Mouse (Mus musculus): ENCODE measurements around the gene Primpol.

Gene Primpol

DNA sequence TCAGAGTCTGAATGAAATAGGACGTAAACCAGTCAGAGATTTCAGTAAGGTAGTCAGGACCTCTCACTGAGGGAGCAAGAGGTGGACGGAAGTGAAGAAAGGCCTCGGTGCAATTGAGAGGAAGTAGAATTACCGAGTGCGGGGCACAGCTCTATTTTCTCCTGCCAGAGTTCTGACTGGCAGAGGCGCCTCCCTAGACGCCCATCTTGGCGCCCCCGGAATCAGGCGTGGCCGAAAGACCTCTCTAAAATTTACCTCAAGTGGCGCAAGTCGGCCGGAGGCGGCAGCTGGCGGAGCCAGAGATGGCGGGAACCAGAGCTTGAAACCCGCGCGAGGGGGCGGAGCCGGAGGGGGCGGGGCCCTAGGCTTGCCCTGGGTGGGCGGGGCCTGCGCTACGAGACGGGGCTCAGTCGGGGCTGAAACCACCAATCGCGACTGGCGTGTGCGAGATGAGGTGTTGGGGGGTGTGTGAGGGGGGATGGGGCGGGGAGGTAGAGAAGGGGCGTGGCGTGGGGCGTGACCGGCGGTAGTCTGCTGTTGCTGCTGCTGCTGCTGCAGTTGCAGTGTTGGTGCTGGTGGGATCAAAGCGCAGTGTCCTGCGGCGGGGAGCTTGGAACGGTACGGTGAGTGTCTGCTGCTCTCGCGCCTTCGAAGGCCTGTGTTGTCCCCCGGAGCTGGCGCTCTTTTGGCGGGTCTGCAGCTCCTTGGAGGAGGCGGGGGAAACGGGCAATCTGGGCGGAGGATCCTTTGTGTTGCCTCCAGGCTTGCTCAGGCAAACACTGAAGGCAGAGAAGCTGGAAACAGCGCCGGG, at the start of gene Primpol, which contains the start of gene Casp3:
TSS of gene Primpol (minus strand) at position 334 of the 811 bp plus-strand sequence.
TSS of gene Casp3 (plus strand) at position 413 of the 811 bp plus-strand sequence.
- in situ Hi-C loops (cut with MboI, MseI) = loop anchor here (5.0 kb wide), 1 partner anchor 35 kb away; no protein-coding TSS in a partner anchor

DNA sequence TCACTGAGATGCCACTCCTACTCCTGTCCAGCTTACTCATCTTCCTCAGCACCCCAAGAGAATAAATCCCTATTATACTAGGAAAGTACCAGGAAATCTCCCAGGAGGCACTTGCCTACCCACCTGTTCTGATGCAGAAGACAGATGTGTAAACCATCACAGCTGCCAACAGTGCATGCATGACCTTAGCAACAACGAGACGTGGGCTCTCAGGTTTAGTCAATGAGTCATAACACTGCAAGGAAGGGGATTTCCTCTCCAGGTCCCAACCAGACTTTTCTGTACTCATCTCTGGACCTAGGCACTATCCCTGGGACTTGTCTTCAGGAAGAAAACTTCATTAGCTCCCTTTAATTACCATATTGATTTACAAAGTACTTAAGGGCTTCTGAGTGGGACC, 38.9 kb upstream of the Primpol start:
- in situ Hi-C loops (cut with MboI, MseI) = no loop called here

DNA sequence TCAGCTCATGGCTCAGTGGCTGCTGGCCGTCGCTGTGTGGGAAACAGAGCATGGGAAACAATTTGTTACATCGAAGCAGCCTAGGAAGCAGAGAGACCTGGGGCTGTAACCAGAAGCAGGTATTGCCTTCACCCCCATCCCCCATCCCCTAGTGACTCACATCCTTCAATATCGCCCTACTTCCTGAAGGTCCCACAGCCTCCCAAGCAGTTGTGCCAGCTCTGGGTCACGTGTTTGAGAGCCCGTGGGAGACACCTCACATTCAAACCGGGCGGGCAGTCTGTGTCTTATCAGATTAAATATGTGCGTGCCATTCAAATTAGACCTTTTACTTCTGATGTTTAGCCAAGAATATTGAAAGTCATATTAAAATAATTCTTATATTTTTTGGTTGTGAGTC, 34.9 kb upstream of the Primpol start:
- in situ Hi-C loops (cut with MboI, MseI) = loop anchor here (5.0 kb wide), 1 partner anchor 35 kb away; the partner anchor contains the start of genes Casp3 and Primpol

DNA sequence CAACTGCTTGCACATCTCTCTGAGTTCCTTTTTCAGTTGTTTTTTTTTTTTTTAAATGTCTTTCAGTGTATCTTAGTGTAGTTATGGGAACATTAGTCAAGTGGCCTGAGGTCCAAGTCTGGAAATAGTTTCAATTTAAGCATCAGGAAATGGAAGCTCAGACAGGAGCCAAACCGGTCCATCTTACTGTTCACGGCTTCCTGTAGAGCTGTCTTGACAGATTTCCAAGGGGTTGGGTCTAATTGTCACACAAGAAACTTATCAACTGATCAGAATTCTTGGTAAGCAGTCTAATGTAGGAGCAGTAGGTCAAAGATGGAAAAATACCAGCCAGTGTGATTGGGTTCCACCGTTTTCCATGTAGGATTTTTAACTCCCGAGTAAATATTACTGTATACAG, 31.4 kb upstream of the Primpol start:
- in situ Hi-C loops (cut with MboI, MseI) = no loop called here

DNA sequence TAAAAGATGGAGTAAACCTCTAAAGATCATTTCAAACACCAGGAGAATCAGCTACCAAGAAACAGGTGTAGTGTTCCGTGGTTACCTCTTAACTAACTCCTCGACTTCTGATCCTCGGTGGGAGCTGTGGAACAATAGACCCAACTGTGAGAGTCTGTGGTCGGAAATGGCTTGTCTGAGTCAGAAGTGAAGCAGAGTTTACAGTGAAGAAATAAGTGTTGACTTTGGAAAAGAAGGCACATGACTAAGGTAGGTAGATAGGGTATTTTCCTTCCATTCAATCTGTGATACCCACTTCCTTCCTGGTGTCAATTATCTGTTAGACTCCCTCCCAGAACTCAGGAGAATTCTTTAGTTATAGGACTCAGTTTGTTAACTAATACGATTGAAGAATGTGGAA, 24.3 kb upstream of the Primpol start:
- in situ Hi-C loops (cut with MboI, MseI) = no loop called here

DNA sequence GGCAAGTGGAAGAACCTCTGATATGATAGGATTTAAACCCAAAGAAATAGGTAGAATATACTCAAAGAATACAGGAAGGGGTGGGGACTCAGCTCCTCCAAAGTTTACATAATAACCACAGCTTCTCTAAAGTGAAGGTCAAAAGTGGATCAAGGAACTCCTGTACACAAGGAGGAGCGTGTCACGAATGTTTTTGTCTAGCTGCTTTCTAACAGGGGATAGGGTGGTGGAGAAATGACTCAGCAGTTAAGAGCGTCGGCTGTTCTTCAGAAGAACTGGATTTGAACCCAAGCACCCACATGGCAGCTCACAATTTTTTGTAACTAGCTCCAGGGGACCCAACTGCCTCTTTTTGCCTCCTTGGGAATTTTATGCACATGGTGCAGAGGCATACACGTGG, 22.8 kb upstream of the Primpol start:
- in situ Hi-C loops (cut with MboI, MseI) = no loop called here

DNA sequence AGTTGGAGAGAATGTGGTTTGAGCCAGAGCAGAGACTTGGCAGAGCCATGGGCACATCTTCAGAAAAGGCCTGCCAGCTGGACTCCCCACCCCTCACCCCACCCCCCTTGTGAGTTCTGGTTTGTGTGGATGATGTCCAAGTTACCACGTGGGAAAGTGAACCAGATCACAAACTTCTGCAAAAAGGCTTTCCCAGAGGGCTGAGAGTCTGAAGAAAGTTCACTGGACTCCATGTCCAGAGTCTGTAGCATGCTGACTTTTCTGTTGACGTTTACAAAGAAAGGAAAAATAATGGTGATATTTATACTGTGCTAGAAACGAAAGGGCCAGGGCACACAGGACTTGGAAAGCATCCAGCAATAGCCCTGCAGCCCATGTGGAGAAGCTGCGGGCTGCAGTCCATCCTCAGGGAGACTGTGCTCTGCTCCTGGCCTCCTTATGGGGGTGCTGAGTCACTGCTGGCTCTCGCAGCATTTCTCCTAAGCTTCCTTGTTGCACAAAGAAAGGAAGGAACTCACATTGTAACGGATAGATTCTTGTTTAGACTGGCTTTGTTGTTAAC, 22.1 kb upstream of the Primpol start:
- in situ Hi-C loops (cut with MboI, MseI) = no loop called here

DNA sequence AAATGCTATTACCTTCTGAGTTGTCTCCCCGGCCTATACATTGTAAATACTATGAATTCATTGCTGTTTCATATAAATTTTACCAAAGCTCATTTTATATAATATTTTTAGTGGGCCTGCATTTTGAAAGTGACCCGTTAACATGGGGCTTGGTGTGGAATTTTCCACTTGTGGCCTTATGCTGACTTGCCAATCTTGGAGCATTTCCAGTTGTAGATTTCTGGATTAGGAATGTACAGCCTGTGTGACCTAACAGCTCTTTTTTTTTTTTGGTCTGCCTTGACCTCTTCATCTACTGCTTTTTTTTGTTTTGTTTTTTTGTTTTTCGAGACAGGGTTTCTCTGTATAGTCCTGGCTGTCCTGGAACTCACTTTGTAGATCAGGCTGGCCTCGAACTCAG, 13.9 kb upstream of the Primpol start:
- in situ Hi-C loops (cut with MboI, MseI) = no loop called here

DNA sequence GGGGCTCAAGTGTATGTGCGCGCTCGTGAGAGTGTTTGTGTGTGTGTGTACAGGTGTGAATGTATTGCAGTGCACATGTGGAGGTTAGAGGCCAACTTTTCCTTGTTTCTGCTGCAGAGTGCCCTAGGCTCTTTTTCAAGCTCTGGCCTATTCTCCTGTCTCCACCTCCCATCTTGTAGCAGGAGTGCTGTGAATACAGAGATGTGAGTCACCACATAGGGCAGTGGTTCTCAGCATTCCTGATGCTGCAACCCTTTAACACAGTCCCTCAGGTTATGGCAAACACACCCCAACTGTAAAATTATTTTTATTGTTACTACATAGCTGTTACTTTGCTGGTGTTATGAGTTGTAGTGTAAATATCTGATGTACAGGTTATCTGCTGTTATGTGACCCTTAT, 13.4 kb upstream of the Primpol start:
- in situ Hi-C loops (cut with MboI, MseI) = no loop called here

DNA sequence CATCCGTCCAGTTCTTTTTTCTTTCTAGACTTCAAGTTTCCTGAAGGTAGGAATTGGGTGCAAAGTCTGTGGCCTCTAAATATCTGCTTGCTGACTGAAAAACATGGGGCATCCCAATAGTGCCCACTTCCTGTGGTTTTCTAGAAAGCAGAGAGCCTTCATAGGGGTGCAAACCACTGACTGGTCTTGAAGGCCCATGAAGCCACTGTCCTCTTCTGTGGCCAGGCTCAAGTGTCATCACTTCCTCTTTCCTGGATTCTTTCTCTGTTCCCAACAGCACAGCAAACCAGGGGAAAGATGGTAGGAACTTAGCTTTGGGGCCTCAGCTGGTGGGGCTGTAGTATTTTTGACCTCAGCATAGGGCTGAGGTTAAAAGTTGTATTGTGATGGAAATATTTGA, 11.6 kb upstream of the Primpol start:
- in situ Hi-C loops (cut with MboI, MseI) = no loop called here

DNA sequence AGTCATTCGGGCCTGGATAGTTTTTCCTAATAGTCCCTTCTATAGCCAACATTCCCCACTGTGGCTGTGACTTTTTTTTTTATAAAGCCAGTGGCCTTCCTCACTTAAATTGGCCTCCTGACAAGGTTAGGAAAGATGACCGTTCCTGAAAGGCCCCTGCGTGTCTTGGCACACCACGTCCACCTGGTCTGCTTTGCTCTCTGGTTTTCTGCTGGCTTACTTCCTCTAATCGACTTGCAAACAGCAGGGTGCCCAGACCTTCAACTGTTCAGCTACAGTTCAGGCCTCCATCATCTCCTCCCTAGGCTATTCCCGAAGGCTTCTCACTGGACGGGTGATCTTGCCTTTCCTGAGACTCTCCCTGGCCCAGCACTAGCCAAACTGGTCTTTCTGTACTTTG, 10.9 kb upstream of the Primpol start:
- in situ Hi-C loops (cut with MboI, MseI) = no loop called here

DNA sequence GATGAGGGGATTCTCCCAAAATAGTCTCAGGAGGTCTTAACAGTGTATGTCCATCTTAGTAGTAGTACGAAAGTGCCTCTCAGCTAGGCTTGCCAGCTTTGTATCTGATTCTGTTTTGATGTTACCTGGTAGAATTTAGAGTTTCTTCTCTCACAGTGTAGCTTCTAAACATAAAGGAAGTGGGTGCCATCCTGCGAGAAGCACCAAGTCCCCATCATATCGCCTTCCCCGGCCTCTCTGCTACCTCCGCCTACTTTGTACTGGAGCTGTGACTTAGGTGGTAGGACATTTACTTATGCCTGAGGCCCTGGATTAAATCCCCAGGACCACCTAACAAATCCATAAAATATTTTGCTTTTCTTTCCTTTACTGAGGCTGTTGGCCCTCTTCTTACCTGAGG, 9.6 kb upstream of the Primpol start:
- in situ Hi-C loops (cut with MboI, MseI) = no loop called here

DNA sequence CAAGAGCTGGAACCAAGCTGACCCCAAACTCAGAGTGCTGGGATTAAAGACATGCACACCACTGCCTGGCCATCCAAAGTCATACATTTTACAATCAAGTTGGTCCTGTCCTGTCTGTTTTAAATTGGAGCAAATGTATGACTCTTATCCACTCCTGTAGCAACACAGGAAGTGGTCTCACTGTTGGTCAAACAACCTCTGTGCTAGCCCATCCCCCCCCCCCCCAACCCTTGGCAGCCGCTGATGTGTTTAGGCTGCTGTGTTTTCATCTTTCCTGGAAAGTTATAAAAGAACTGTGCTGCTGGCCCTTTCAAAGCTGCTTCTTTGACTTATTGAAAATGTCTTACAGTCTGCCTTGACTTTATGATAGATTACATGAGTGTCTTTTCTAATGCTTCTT, 8.2 kb upstream of the Primpol start:
- in situ Hi-C loops (cut with MboI, MseI) = no loop called here

DNA sequence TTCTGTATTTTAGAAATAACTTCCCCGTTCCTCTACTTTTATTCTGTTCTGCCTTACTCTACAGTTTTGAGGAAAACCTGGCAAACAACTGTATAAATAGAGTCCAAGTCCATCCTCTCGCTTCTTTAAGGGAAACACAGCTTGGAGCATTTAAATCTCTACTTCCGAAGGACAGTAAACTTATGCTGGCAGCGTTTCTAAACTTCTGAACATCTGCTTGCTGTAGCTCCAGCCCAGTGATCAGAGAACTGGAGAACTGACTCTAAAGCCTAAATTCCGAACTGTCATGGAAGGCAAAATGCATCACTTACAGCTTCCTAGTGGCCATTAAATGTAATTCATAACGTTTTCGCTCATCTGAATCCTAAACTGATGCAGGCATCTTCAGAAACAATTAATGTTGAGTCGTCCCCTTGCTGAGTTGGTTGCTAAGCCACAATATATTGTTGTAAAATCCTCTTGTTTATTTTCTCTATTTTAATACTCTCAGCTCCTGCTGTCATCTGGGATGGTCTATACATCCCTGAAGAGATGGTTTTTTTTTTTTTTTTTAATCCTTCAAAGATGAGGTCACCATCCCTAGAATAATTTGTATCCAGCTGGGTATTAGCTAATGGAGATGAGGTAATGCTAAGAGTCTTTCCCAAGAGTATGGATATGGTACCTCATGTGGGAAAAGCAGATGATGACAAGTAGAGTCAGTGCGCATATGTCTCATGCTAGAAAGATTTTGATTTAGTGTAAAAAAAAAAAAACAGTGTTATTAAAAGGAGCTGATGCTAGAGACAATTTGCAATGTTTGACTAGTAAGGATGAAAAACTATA, 5.6 kb upstream of the Primpol start:
- in situ Hi-C loops (cut with MboI, MseI) = no loop called here

DNA sequence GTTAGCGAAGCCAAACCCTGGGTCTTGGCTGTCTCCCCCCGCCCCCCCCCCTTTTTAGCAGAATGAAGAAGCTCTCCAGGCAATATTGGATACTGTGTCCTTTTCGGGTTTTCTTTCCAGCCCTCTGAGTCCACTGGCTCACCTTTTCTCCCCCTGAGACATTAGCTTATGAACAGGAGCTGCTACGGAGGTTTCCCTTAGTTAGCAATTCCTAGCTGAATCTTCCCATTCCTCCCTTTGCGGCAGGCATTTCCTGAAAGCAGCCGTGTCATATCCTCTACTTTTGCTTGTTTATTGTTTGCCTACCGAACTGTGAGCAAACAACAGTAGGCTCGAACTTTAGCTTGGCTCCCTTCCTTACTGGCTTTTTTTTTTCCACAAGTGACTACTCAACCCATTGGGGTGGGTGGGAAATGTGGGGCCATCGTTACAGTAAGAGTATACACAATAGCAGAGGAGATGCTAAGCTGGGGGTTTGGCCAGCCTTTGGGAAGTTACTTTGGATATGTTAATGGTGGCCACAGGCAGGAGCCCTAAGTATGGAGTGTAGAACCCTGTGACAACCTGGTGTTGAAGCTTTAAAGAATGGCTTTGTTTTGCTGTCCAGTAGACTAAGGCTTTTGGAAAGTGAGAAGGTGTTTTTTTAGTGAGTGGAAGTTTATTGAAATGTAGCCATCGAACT, 1.8 kb upstream of the Primpol start:
- in situ Hi-C loops (cut with MboI, MseI) = loop anchor here (5.0 kb wide), 1 partner anchor 34 kb away; no protein-coding TSS in a partner anchor

DNA sequence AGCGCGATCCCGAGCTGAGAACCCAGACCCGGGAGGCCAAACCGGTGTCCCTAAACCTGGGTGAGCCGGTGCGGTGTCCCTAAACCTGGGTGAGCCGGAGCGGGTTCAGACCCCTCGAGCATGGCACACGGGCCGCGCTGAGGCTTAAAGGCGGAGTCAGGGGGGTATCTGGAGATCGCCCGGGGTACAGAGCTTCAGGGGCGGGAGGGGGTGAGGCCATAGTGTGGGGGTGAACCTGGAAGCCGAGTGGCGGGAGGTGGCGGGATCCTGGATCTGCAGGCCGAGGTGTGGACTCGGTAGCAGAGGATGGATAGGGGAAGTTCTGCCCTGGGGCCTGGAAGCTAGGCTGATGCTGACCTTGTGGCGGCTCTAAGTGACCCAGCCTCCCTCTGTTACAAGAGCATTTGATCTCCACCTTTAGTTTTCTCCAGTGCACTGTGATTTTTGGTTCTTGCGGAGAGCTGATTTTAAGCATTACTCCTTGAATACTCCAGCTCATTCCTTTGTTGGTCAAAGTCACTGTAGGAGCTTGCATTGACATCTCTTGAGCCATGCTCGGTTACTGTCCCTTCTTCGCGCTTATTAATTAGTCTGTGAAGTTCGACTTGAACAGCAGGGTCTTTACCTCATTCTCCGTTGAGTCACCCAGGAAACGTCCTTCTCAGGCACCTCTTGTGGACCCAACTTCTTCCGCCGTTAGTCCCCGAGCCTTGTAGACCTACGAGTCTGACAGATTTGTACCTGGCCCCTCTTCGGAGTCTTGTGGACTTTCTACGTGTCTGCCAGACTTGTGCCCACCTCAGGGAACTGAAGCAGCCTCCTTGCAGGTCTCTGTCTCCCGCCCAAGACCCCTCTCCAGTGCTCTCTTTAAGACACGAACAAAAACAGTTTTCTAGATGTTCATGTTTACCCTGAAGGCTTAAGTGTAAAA, 943 bp upstream of the Primpol start:
- in situ Hi-C loops (cut with MboI, MseI) = loop anchor here (5.0 kb wide), 1 partner anchor 34 kb away; no protein-coding TSS in a partner anchor

DNA sequence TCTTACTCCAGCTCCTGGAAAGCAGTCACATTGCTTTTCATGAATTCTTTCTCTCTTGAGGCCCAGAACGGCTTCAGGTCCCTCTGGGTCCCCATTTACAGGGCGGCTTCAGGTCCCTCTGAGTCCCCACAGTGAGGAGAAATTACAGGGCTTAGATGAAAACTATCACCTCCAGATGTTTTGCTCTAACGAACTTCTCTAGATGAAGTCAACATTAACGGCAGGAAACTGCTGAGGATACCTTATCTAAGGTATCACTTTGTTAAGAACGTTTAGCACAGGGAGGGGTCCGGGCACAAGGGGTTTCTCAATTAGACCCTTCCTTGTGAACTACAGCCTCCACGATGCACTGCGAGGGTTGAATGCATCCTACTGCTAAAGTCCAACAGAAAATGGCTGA, 1.1 kb downstream of the Primpol start:
- in situ Hi-C loops (cut with MboI, MseI) = loop anchor here (5.0 kb wide), 1 partner anchor 36 kb away; no protein-coding TSS in a partner anchor

DNA sequence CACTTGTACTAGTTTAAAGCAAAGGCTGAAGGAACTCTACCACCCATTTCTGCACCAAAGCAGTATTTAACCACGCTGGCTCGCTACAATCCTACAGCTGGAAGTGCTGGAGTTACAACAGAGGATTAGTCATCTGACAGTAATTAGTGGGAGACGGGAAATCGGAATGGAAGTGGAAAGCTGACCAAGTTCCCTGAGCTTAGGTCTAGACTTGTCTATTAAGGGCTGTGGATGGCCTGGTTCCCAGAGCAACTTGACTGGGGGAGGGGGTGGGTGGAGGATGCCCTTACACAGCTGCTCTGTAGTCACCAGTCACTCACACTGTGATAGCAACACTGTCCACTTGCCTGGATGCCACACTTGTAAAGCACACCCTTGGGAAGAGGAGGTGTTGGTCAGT, 3.6 kb downstream of the Primpol start:
- in situ Hi-C loops (cut with MboI, MseI) = no loop called here

DNA sequence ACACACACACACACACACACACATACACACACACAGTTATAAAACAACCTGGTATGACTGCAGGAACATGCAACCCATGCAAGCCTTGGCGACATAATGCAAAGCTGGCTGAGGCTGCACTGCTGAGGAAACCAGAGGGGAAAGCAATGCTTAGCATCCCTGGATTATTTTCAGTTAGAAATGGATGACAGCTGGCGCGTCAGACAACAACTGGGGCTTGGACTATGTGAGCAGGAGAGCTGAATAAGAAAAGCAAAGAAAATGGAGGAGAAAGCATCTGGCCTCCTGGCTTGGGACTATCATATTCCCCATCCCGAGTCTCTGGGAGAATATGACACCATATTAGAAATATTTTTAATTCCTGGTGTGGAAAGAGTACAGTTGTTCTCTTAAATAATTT, 4.1 kb downstream of the Primpol start:
- in situ Hi-C loops (cut with MboI, MseI) = no loop called here

DNA sequence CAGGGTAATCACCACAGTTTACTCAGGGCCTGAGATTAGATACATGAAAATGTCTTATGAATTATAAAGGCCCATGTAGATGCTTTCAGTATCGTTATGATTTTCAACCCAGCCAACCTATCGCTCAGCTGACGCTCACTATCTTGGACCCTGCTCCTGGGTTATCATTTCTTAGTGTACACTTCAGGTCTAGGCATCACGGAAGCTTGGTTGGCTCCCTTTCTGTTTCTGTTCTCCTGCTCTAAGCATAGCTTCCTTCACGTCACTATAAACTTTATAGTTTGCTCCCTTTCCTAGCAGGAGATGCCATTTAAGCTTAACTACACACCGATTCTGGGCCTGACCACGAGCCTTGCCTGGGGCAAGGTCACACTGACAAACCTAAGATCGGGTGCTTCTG, 5.5 kb downstream of the Primpol start:
- in situ Hi-C loops (cut with MboI, MseI) = no loop called here

DNA sequence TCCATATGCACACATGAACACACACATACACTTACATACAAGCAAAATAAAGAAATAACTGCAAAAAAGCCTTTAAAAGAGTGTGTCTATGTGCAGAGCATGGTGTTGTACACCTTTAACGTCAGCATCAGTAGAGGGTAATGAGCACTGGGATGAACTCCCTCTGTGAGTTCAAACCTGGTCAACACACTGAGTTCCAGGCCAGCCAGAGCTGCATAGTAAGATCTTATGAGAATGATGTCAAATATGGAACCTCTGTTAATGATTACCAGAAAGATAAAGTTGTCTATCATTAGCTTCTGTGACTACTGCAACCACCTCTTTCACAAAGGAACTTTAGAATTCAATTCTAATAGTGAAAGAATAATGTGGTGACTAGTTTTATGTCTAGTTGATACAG, 10.1 kb downstream of the Primpol start:
- in situ Hi-C loops (cut with MboI, MseI) = no loop called here
